Mouse (Mus musculus): ENCODE results near the gene Nfix.

GRCm38 (mm10) chr8:84766422-84766821 is 33.7 kb downstream of the Nfix start:
- TF ChIP-seq CTCF (IDR thresholded peaks at IDR 0.05; ENCODE audit: low read depth) (no peak), EP300 (IDR thresholded peaks at IDR 0.05; ENCODE audit: low read depth) (no peak)

All from liver, embryonic 14.5 days (tissue).